Comparison of ENCODE assay signal across 9 mouse cellular contexts in the genomic region with DNA sequence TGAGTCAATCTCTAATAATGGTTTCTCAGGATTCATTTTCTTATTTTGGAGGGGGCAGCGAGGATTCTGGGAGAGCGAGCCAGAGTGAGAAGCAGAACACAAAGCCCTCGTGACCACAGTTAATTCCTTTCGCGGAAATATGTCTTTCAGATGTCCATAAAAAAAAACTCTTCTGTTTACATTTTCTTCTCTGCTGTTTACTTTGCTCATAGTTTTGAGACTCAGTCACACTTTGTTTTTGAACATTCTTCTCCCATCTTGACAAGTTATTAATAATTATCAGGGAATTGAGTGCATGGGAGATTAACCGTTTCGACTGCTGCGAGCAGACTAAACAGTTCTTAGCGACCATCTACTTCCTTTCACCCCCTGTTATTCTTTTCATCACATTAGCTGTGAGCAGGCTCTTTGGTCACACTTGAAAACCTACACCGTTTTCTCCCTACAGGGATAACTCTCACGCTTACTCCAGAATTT.
DNase-seq lines count a peak whose midpoint lies in the region; ATAC-seq and TF ChIP-seq lines count a peak whose summit lies in the region.
"Had no signal": no experiment of that assay in that cellular context is flagged by ENCODE, and none has a peak within 500 bp of the region (broad histone marks: within the 10 kb centered on the region; RNA-seq: fewer than 3 reads in every experiment).

No protein-coding gene starts in this region.

- no peak for ATAC-seq in forebrain, postnatal 0 days
- ATAC-seq in erythroid progenitor cell, adult 5-6 weeks (replicated peaks; ENCODE audit: low FRiP score, poor library complexity, severe bottlenecking) = no peak

- H3K9me3 ChIP-seq in forebrain, postnatal 0 days (ENCODE audit: low read length) = no peaks in the 10 kb centered on the region
- H3K9me3 ChIP-seq: liver, embryonic 13.5 days had no signal

- H3K36me3 ChIP-seq in forebrain, postnatal 0 days (ENCODE audit: insufficient read depth) = no peaks in the 10 kb centered on the region
- H3K36me3 ChIP-seq: liver, embryonic 13.5 days had no signal

- peak overlapping the region; percentile 31 for H3K4me2 ChIP-seq in forebrain, postnatal 0 days (ENCODE audit: low read depth)
- H3K4me2 ChIP-seq: liver, embryonic 13.5 days had no signal

- H3K4me3 ChIP-seq in gastrocnemius, adult 2 months = peak overlapping the region; percentile 60
- H3K4me3 ChIP-seq in forebrain, postnatal 0 days (ENCODE audit: low read depth, low read length) = 0 out of 2 replicates have a peak overlapping the region, but pooled peaks have one; percentile 9
- H3K4me3 ChIP-seq: liver, embryonic 13.5 days had no signal

- no peaks in the 10 kb centered on the region for H3K27me3 ChIP-seq in forebrain, postnatal 0 days (ENCODE audit: insufficient read depth, low read length)
- H3K27me3 ChIP-seq: liver, embryonic 13.5 days had no signal

- no peak for TF ChIP-seq CTCF in gastrocnemius, adult 2 months (IDR thresholded peaks at IDR 0.05)
- no peak for TF ChIP-seq CTCF in forebrain, postnatal 0 days (IDR thresholded peaks at IDR 0.05; ENCODE audit: low read depth)

- intact Hi-C loops in gastrocnemius, adult 2 months (cut with DNase I) = no loop called here

- H3K27ac ChIP-seq in gastrocnemius, adult 2 months = peak overlapping the region; percentile 51
- H3K27ac ChIP-seq in forebrain, postnatal 0 days (ENCODE audit: low read depth, low read length) = no peak overlapping the region
- H3K27ac ChIP-seq: liver, embryonic 13.5 days had no signal

- DNase-seq in gastrocnemius, adult 2 months = no peak
- DNase-seq in gastrocnemius, postnatal 4 days (ENCODE audit: low spot score in 2 of 2) = no peak
- DNase-seq in 3T3-L1 (ENCODE audit: low read depth, low spot score) = peak; percentile 62
- DNase-seq in forebrain, postnatal 0 days = peak; percentile 23
- peak; percentile 42 for DNase-seq in lung, postnatal 25 days (ENCODE audit: low spot score)
- DNase-seq in B cell, adult 2 months = no peak
- DNase-seq in right cerebral cortex, adult 2 months (ENCODE audit: low spot score in 2 of 2) = no peak
- DNase-seq: liver, embryonic 13.5 days had no signal

- H3K9ac ChIP-seq in forebrain, postnatal 0 days = no peak overlapping the region
- H3K9ac ChIP-seq: liver, embryonic 13.5 days had no signal

- 9% methylated on average over 11 of the region's 11 CpGs for WGBS in forebrain, postnatal 0 days

- H3K4me1 ChIP-seq in forebrain, postnatal 0 days (ENCODE audit: insufficient read depth) = peaks cover 6% of the 10 kb centered on the region
- H3K4me1 ChIP-seq: liver, embryonic 13.5 days had no signal

Comparison
In these comparisons a context has a peak if more than half of its experiments do, and no peak if none do; other contexts are left out.
1. DNase-seq: peak in 3T3-L1 (single experiment), forebrain, postnatal 0 days (single experiment) and lung, postnatal 25 days (single experiment); none in gastrocnemius, adult 2 months (single experiment), gastrocnemius, postnatal 4 days (0 of 2), B cell, adult 2 months (0 of 2) and right cerebral cortex, adult 2 months (0 of 2).